Mouse (Mus musculus) embryonic facial prominence, embryonic 13.5 days (tissue): Measurements from ENCODE around the gene Rgs6. TPM values are rescaled to one million over a fixed set of nuclear protein-coding genes. Genes with fewer than 3 reads are reported as not detected.

Experiments
- ATAC-seq: fragments of 200-750 bp; cut with Nextera tagmentation; 2 replicates; pipeline ENCODE4 v1.8.0; 2017; ENCODE audit warnings: low read depth; ENCODE audit not compliant: insufficient number of reproducible peaks, insufficient read depth, low FRiP score, low TSS enrichment
- H3K27ac ChIP-seq: fragments of 300-500 bp; sonication (generic); 2 replicates; pipeline ENCODE4 v1.5.1; 2015; ENCODE audit warnings: moderate library complexity, mild to moderate bottlenecking, inconsistent platforms
- H3K27me3 ChIP-seq: fragments of 300-500 bp; sonication (generic); 2 replicates; pipeline ENCODE4 v1.6.1; 2015; ENCODE audit warnings: mild to moderate bottlenecking, inconsistent platforms
- H3K36me3 ChIP-seq: fragments of 300-500 bp; sonication (generic); 2 replicates; pipeline ENCODE4 v1.6.1; 2015; ENCODE audit warnings: mild to moderate bottlenecking, inconsistent platforms
- H3K4me1 ChIP-seq: fragments of 300-500 bp; sonication (generic); 2 replicates; pipeline ENCODE4 v1.6.1; 2015; ENCODE audit warnings: inconsistent platforms
- H3K4me2 ChIP-seq: fragments of 300-500 bp; sonication (generic); 2 replicates; pipeline ENCODE4 v1.6.1; 2015; ENCODE audit warnings: moderate library complexity, mild to moderate bottlenecking, inconsistent platforms
- H3K4me3 ChIP-seq: fragments of 300-500 bp; sonication (generic); 2 replicates; pipeline ENCODE4 v1.5.1; 2015; ENCODE audit warnings: mild to moderate bottlenecking, inconsistent platforms
- H3K9ac ChIP-seq: fragments of 300-500 bp; sonication (generic); 2 replicates; pipeline ENCODE4 v1.6.1; 2015; ENCODE audit warnings: mild to moderate bottlenecking, inconsistent platforms
- H3K9me3 ChIP-seq: fragments of 300-500 bp; sonication (generic); 2 replicates; pipeline ENCODE4 v1.6.1; 2016; ENCODE audit warnings: inconsistent platforms
- WGBS: fragments of 180-500 bp; shearing (Covaris S2); methylation state at CpG from one replicate; pipeline ENCODE4 v1.1.7; 2015; ENCODE audit warnings: mixed read lengths; 5-methylcytosine and 5-hydroxymethylcytosine counted together
- polyA plus RNA-seq: library from polyadenylated mRNA; unstranded; fragments of >200 nt; fragmentation: Nextera tagmentation; extraction: Ambion mirVana; gene quantifications from 2 replicates; pipeline ENCODE4 v1.2.1, GENCODE M21; 2015

Rgs6 gene
- polyA plus RNA-seq, 1 experiment from 2014 or later = 11.9 TPM

DNA sequence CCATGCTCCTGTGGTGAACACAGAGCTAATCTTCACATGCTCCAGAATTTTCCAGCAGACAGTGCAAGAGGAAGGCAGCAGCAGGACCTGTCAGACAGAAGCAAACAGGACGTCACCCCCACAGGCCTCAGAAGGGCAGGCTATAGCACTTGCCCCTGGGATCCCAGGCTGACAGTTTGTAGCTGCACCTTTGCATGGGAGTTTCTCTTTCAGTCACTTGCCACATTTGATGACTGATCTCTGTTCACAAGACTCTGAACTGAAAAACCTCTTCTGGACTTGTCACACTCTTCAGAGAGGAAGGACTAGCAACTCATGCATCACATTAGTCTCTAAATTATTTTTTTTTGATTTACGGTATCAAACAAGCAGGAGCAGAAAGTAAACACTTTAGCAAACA lies 126.2 kb downstream of the Rgs6 start:
- no peak for ATAC-seq
- no peaks in the 10 kb centered on the region for H3K4me1 ChIP-seq
- 60% methylated on average over 2 of the region's 2 CpGs for whole genome bisulfite sequencing

GRCm38 (mm10) chr12:82723017-82723540 lies 135.0 kb downstream of the Rgs6 start:
- ATAC-seq = no peak
- 88% methylated on average over 8 of the region's 8 CpGs for WGBS

More for the DNA sequence above, 126.2 kb downstream of the Rgs6 start:
- Histone ChIP-seq H3K4me3 (no peak overlapping the region), H3K36me3 (no peaks in the 10 kb centered on the region), H3K27me3 (no peaks in the 10 kb centered on the region), H3K27ac (no peak overlapping the region), H3K4me2 (no peak overlapping the region), H3K9me3 (no peaks in the 10 kb centered on the region), H3K9ac (no peak overlapping the region)

DNA sequence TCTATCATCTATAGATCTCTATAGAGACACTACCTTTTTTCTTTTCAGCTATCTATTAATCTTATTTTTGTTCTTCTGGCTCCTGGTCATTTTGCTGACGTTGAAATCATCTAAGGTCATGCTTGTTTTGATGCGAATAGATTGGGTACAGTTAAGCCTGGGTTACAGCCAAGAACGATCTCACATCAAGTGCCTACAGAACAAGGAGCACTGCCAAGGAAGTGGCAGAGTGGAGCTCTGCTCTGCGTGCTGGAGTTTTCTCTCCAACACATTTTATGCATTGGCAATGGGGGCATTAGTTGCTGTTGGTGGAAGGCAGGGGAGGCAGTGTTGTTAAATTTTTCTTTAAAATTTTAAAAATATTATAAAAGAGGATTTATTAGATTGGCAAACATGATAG lies 138.2 kb downstream of the Rgs6 start:
- Histone ChIP-seq H3K4me3 (no peak overlapping the region), H3K9me3 (no peaks in the 10 kb centered on the region), H3K27ac (no peak overlapping the region), H3K36me3 (no peaks in the 10 kb centered on the region), H3K9ac (no peak overlapping the region), H3K4me2 (no peak overlapping the region), H3K27me3 (no peaks in the 10 kb centered on the region), H3K4me1 (peaks cover 3% of the 10 kb centered on the region; the same call in 1 of the 2 replicates)
- 84% methylated on average over 4 of the region's 4 CpGs for WGBS
- no peak for ATAC-seq

More at GRCm38 (mm10) chr12:82723017-82723540, 135.0 kb downstream of the Rgs6 start:
- Histone ChIP-seq H3K4me1 (no peaks in the 10 kb centered on the region), H3K27ac (no peak overlapping the region), H3K9ac (no peak overlapping the region), H3K36me3 (no peaks in the 10 kb centered on the region), H3K4me3 (no peak overlapping the region), H3K9me3 (no peaks in the 10 kb centered on the region), H3K27me3 (no peaks in the 10 kb centered on the region), H3K4me2 (no peak overlapping the region)

GRCm38 (mm10) chr12:82731587-82731986 lies 143.5 kb downstream of the Rgs6 start:
- Histone ChIP-seq H3K27ac (no peak overlapping the region), H3K4me1 (peaks cover 8% of the 10 kb centered on the region; the same call in 1 of the 2 replicates), H3K27me3 (no peaks in the 10 kb centered on the region), H3K4me3 (no peak overlapping the region), H3K36me3 (no peaks in the 10 kb centered on the region), H3K9ac (no peak overlapping the region), H3K4me2 (no peak overlapping the region), H3K9me3 (no peaks in the 10 kb centered on the region)
- 81% methylated on average over 7 of the region's 7 CpGs for WGBS
- ATAC-seq = no peak

GRCm38 (mm10) chr12:82742955-82743354 lies 154.9 kb downstream of the Rgs6 start:
- no peak for ATAC-seq
- no peaks in the 10 kb centered on the region for H3K36me3 ChIP-seq
- no peaks in the 10 kb centered on the region for H3K9me3 ChIP-seq
- 76% methylated on average over 3 of the region's 3 CpGs for WGBS
- peaks cover 11% of the 10 kb centered on the region for H3K4me1 ChIP-seq
- H3K4me3 ChIP-seq = no peak overlapping the region
- no peak overlapping the region for H3K4me2 ChIP-seq
- H3K27me3 ChIP-seq = no peaks in the 10 kb centered on the region
- H3K27ac ChIP-seq = no peak overlapping the region
- H3K9ac ChIP-seq = no peak overlapping the region

- H3K4me2 ChIP-seq = no peak overlapping the region
- no peak for ATAC-seq
- no peaks in the 10 kb centered on the region for H3K9me3 ChIP-seq
- no peaks in the 10 kb centered on the region for H3K36me3 ChIP-seq
- no peaks in the 10 kb centered on the region for H3K27me3 ChIP-seq
- peaks cover 6% of the 10 kb centered on the region for H3K4me1 ChIP-seq
- no peak overlapping the region for H3K27ac ChIP-seq
- H3K4me3 ChIP-seq = no peak overlapping the region
- H3K9ac ChIP-seq = no peak overlapping the region
- 74% methylated on average over 3 of the region's 3 CpGs for WGBS
These were observed 155.9 kb downstream of the Rgs6 start for GRCm38 (mm10) chr12:82744026-82744425.

GRCm38 (mm10) chr12:82744826-82745225 lies 156.7 kb downstream of the Rgs6 start:
- Histone ChIP-seq H3K9me3 (no peaks in the 10 kb centered on the region), H3K4me3 (no peak overlapping the region), H3K36me3 (no peaks in the 10 kb centered on the region), H3K4me2 (no peak overlapping the region), H3K4me1 (peaks cover 6% of the 10 kb centered on the region), H3K27me3 (no peaks in the 10 kb centered on the region), H3K9ac (no peak overlapping the region), H3K27ac (no peak overlapping the region)
- no peak for ATAC-seq
- WGBS = 48% methylated on average over 3 of the region's 3 CpGs

DNA sequence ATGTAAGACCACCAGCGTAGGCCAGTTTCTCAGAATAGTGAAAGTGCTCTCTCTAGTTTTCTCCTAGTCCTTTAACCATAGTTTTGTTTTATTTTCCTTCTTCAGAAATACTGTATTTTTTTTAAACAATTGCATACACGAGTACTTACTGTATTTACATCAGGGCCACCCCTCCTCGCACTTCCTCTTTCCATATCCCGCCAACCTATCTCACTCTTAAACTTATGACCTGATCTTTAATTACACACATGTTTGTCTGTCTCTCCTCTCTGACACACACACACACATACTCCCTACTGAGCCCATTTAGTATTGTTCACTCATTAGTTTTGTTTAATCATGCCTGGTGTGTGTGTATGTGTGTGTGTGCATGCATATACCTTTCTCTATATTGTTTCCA lies 159.0 kb downstream of the Rgs6 start:
- Histone ChIP-seq H3K4me3 (no peak overlapping the region), H3K27me3 (no peaks in the 10 kb centered on the region), H3K9ac (no peak overlapping the region), H3K9me3 (no peaks in the 10 kb centered on the region), H3K36me3 (no peaks in the 10 kb centered on the region), H3K27ac (no peak overlapping the region), H3K4me2 (no peak overlapping the region), H3K4me1 (peaks cover 9% of the 10 kb centered on the region)
- WGBS = 88% methylated on average over 4 of the region's 4 CpGs
- ATAC-seq = no peak

DNA sequence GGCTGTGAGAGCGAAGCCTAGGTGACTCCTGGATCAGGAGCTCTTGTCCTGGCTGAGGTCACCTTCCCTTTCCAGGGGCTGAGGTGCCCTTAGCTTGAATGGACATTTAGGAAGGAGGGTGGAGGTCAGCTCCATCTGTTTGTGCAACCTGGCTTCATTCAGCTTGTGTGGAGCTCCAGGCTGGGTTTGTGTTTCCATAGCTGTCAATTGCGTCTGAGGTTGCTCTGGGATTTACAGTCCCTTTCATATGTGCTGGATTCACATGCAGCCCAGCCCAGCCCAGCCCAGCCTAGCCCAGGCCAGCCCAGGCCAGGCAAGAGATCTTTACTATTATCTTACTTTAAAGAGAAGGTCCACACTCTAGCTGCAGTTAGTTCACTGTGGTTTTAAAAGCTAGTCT lies 163.8 kb downstream of the Rgs6 start:
- no peak for ATAC-seq
- Histone ChIP-seq H3K36me3 (no peaks in the 10 kb centered on the region), H3K27me3 (no peaks in the 10 kb centered on the region), H3K27ac (no peak overlapping the region), H3K4me1 (peaks cover 10% of the 10 kb centered on the region), H3K9ac (no peak overlapping the region), H3K4me3 (no peak overlapping the region), H3K4me2 (no peak overlapping the region), H3K9me3 (no peaks in the 10 kb centered on the region)
- 64% methylated on average over 2 of the region's 2 CpGs for WGBS

GRCm38 (mm10) chr12:82754501-82754900 lies 166.4 kb downstream of the Rgs6 start:
- ATAC-seq = no peak
- no peak overlapping the region for H3K9ac ChIP-seq
- H3K9me3 ChIP-seq = no peaks in the 10 kb centered on the region
- H3K27ac ChIP-seq = no peak overlapping the region
- no peak overlapping the region for H3K4me3 ChIP-seq
- no peak overlapping the region for H3K4me2 ChIP-seq
- no peaks in the 10 kb centered on the region for H3K27me3 ChIP-seq
- no peaks in the 10 kb centered on the region for H3K36me3 ChIP-seq
- WGBS = 52% methylated on average over 3 of the region's 3 CpGs
- H3K4me1 ChIP-seq = peaks cover 14% of the 10 kb centered on the region

DNA sequence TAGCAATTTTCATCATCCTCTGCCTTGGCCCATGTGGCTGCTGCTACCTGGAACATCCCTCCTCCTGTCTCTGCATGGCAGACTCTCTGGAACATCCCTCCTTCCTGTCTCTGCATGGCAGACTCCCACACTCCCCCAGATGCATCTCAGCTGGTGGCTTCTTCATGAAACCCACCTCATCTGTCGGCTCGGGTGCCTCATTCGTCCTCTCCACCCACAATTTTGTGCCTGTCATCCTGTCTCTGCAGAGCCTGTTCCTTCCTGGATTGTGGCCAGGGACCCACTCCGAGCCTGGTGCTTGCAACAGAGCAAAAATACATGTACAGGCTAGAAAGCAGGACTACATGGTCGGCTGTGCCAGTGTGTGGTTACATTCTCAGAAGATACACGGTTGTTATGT lies 168.7 kb downstream of the Rgs6 start:
- Histone ChIP-seq H3K27me3 (no peaks in the 10 kb centered on the region), H3K4me3 (no peak overlapping the region), H3K27ac (no peak overlapping the region), H3K9me3 (no peaks in the 10 kb centered on the region), H3K4me1 (peaks cover 11% of the 10 kb centered on the region), H3K9ac (no peak overlapping the region), H3K36me3 (no peaks in the 10 kb centered on the region), H3K4me2 (no peak overlapping the region)
- 44% methylated on average over 6 of the region's 6 CpGs for WGBS
- no peak for ATAC-seq

- Histone ChIP-seq H3K36me3 (no peaks in the 10 kb centered on the region), H3K9ac (no peak overlapping the region), H3K27ac (no peak overlapping the region), H3K9me3 (no peaks in the 10 kb centered on the region), H3K4me3 (no peak overlapping the region), H3K4me1 (peaks cover 11% of the 10 kb centered on the region), H3K4me2 (no peak overlapping the region), H3K27me3 (no peaks in the 10 kb centered on the region)
- WGBS = 45% methylated on average over 1 of the region's 1 CpGs
- ATAC-seq = no peak
These were observed 169.3 kb downstream of the Rgs6 start for GRCm38 (mm10) chr12:82757367-82757766.
